Mouse (Mus musculus) brain, embryonic 14.5 days (tissue): Measurements from ENCODE around the gene Col6a2.

Source experiments
- CTCF ChIP-seq: fragments of 200-500 bp; IDR thresholded peaks from 2 replicates; pipeline ENCODE4 v1.5.1; 2012; ENCODE audit warnings: inconsistent platforms, mild to moderate bottlenecking, moderate library complexity, borderline replicate concordance; ENCODE audit not compliant: insufficient read depth, insufficient read length; ENCODE audit errors: extremely low read depth
- POLR2A ChIP-seq: fragments of 200-500 bp; IDR thresholded peaks from 2 replicates; pipeline ENCODE4 v1.6.1; 2012; ENCODE audit warnings: mild to moderate bottlenecking, inconsistent platforms, borderline replicate concordance; ENCODE audit not compliant: poor library complexity, insufficient read depth, insufficient read length, severe bottlenecking; ENCODE audit errors: extremely low read depth

GRCm38 (mm10) chr10:76623734-76624133, 304 bp upstream of the Col6a2 start:
- no peak for TF ChIP-seq CTCF
- TF ChIP-seq POLR2A, result no peak
